Mouse (Mus musculus) intestine, embryonic 15.5 days (tissue): ENCODE results near the gene Evi2. TPM values are rescaled to one million over a fixed set of nuclear protein-coding genes. Genes with fewer than 3 reads are reported as not detected.

Experiments
- ATAC-seq: fragments of 200-750 bp; cut with Nextera tagmentation; 2 replicates; pipeline ENCODE4 v1.8.0; 2017; ENCODE audit warnings: moderate TSS enrichment, moderate library complexity
- H3K27ac ChIP-seq: fragments of 300-500 bp; sonication (generic); 2 replicates; pipeline ENCODE4 v1.5.1; 2015; ENCODE audit warnings: mild to moderate bottlenecking, inconsistent platforms
- H3K27me3 ChIP-seq: fragments of 300-500 bp; sonication (generic); replicated peaks from 2 replicates; pipeline ENCODE4 v1.6.1; 2015; ENCODE audit warnings: inconsistent platforms
- H3K36me3 ChIP-seq: fragments of 300-500 bp; sonication (generic); 2 replicates; pipeline ENCODE4 v1.6.1; 2015; ENCODE audit warnings: inconsistent platforms
- H3K4me1 ChIP-seq: fragments of 300-500 bp; sonication (generic); replicated peaks from 2 replicates; pipeline ENCODE4 v1.6.1; 2015; ENCODE audit warnings: inconsistent platforms
- H3K4me2 ChIP-seq: fragments of 300-500 bp; sonication (generic); replicated peaks from 2 replicates; pipeline ENCODE4 v1.6.1; 2015; ENCODE audit warnings: mild to moderate bottlenecking, inconsistent platforms
- H3K4me3 ChIP-seq: fragments of 300-500 bp; sonication (generic); replicated peaks from 2 replicates; pipeline ENCODE4 v1.5.1; 2015; ENCODE audit warnings: inconsistent platforms
- H3K9ac ChIP-seq: fragments of 300-500 bp; sonication (generic); 2 replicates; pipeline ENCODE4 v1.6.1; 2015; ENCODE audit warnings: inconsistent platforms
- H3K9me3 ChIP-seq: fragments of 300-500 bp; sonication (generic); 2 replicates; pipeline ENCODE4 v1.6.1; 2016; ENCODE audit warnings: inconsistent platforms
- WGBS: fragments of 180-500 bp; shearing (Covaris S2); methylation state at CpG from one replicate; pipeline ENCODE4 v1.1.7; 2015; 5-methylcytosine and 5-hydroxymethylcytosine counted together
- polyA plus RNA-seq: library from polyadenylated mRNA; unstranded; fragments of >200 nt; fragmentation: Nextera tagmentation; extraction: Ambion mirVana; gene quantifications from 2 replicates; pipeline ENCODE4 v1.2.1, GENCODE M21; 2015

Gene Evi2
- polyA plus RNA-seq, 1 experiment from 2014 or later = 0.40 TPM

DNA sequence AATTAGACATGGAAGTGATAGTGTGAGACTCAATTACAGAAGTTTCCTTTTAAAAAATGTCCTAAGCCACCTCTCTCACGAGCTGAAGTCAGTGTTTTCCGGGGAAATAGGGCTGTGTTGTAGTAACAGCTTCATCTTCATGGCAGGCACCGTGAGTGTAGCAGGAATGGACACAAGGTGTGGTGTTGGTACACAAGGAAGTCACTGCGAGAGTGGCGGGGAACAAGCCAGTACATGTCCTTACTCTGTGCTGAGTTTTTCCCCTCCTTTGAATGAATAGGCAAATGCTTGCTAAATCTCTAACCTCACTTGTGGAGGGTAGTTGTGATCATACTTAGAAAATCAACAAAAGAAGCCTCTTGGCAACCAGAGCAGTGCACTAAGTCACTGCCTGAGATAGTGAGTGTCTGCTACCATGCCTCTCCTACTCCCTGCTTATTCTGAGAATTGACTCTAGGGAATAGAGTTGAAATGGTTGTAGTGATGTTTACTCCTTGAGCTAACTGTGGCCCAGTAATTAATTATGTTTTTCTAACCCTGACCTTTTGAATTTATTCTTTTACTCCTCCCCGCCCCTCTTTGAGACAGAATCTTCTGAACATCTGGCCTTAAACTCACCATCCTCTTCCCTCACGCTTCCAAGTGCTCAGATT lies 46.4 kb downstream of the Evi2 start:
- H3K9me3 ChIP-seq = no peaks in the 10 kb centered on the region
- no peak overlapping the region for H3K4me3 ChIP-seq
- H3K9ac ChIP-seq = no peak overlapping the region
- 67% methylated on average over 7 of the region's 7 CpGs for WGBS
- 0 out of 2 replicates have a peak, but pooled peaks cover 8% of the 10 kb centered on the region for H3K36me3 ChIP-seq
- no peak; the same call in 1 of the 2 replicates for ATAC-seq
- no peaks in the 10 kb centered on the region for H3K27me3 ChIP-seq
- H3K4me1 ChIP-seq = no peaks in the 10 kb centered on the region
- 0 out of 2 replicates have a peak overlapping the region, but pooled peaks have one; percentile 23 for H3K27ac ChIP-seq
- H3K4me2 ChIP-seq = no peak overlapping the region

DNA sequence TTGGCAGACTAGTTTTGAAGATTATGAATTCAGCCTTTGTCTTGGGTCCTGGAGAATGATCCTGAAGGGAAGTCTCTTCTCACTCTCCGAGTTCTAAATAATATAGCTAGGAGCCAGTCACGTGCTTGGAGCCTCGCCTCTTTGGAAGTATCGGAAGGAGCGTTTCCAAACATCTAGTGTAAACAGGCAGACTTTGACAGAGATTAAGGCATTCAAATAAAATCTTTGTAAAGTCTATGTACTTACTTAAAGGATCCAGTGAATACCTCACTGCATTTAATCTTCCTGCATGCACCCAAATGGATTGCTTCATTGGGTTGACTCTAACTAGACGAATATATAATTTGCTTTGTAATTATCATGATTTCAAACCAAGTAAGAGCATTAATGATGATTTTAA lies 47.0 kb downstream of the Evi2 start:
- Histone ChIP-seq H3K9me3 (no peaks in the 10 kb centered on the region), H3K27ac (no peak overlapping the region), H3K27me3 (no peaks in the 10 kb centered on the region), H3K4me1 (no peaks in the 10 kb centered on the region), H3K4me3 (no peak overlapping the region), H3K9ac (no peak overlapping the region), H3K4me2 (no peak overlapping the region), H3K36me3 (peaks cover 8% of the 10 kb centered on the region; the same call in 1 of the 2 replicates)
- 53% methylated on average over 6 of the region's 6 CpGs for WGBS
- no peak for ATAC-seq

DNA sequence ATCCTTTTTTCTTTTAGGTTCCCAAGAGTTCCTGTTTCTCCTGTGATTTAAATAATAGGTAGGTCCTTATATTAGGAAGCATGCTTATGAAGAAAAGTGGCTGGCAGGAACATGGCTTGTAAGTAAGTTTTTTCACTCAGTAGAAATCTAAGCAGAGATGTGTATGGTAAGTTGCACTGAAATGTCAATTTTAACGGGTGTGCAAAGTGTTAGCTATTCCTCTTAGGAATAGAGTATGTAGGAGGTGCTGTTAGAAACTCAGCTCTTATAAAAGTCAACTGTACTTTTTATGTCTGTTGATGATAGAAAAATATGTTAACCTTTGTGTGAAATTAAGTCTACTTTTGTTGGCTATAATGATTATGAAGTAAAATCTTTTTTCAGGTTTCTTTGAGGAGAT lies 62.3 kb downstream of the Evi2 start:
- Histone ChIP-seq H3K4me1 (no peaks in the 10 kb centered on the region), H3K27me3 (no peaks in the 10 kb centered on the region), H3K4me3 (no peak overlapping the region), H3K27ac (no peak overlapping the region), H3K4me2 (no peak overlapping the region), H3K9me3 (no peaks in the 10 kb centered on the region), H3K36me3 (peaks cover 3% of the 10 kb centered on the region; the same call in 1 of the 2 replicates), H3K9ac (no peak overlapping the region)
- no peak for ATAC-seq
- whole genome bisulfite sequencing = 71% methylated on average over 1 of the region's 1 CpGs

Other genes with a start within 250 kb of the Evi2 start
- not detected in 2 replicates for gene Gm9964, start 233.7 kb downstream of the Evi2 start, polyA plus RNA-seq
- gene Nf1, start 190.9 kb downstream of the Evi2 start, polyA plus RNA-seq = 4.7 and 5.2 TPM in 2 replicates
- 0.19 and 0.34 TPM in 2 replicates for gene Omg, start 26.5 kb downstream of the Evi2 start, polyA plus RNA-seq
- gene Evi2b, start 6.8 kb downstream of the Evi2 start, polyA plus RNA-seq = 0.42 and 1.2 TPM in 2 replicates
- gene Evi2a, start within 50 bp of the Evi2 start, polyA plus RNA-seq = 3.2 and 3.7 TPM in 2 replicates
- 1.7 and 1.8 TPM in 2 replicates for gene Rab11fip4, start 60.6 kb upstream of the Evi2 start, polyA plus RNA-seq